Mouse (Mus musculus) mouse trophoblast stem cell (cell line): ENCODE results near the gene Adipor1.

Experiments
- in situ Hi-C, 2 experiments: fragments of 300-500 bp; cut with MseI, MboI; formaldehyde crosslinking; loops; 2 replicates in 1 of 2; 3 replicates in 1 of 2; pipeline ENCODE4 v1.15.1; 2025

Gene Adipor1

DNA sequence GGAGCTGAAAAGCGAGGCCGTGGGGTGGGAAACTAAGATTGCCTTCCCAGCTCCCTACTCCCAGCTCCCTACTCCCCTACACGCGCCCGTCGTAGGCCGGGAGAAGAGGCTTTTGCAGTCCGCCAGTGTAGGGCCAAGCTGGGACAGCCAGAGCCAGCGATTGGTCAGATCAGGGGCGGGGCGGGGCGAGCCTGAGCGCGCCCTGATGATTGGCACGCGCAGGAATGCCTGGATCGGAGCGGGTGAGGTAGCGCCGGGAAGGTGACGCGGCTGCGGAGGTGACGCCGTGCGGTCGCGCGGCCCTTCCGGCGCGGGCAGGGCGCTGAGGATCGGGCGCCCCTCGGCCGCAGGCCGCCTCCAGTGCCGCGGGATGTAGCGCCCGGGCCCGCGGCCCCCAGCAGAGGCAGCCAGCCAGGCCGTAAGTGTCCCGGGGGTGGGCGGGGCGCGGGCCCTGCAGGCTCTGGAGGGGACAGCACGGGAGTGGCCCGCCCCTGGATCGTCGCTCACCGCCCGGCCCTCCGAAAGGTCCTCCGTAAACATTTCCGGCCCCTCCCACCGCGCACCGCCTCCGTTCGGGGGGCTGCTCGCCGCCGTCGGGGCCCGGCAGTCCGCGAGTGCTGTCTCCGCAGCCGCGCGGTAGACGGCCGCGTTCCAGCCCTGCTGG lies at the start of gene Adipor1:
TSS of gene Adipor1 (plus strand) at position 211 of the 664 bp plus-strand sequence.
- in situ Hi-C loops, result no loop called here

DNA sequence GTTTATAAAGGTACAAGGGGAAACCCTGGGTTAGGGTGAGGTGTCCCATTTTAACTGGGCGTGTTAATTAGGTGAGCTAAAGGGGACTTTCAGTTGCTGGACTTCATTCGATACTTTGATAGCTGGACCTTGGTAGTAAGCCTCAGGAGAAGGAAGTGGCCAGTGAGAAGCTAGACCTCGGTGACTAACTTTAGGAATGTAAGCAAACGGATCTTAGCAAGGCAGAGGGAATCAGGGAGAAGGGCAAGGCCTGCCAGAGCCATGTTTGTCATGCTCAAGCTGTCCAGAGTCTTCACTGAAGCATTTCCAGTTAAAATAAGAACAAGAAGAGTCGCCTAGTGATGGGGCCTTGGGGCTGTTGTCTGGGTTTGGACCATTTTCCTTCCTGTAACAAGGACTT lies 49.7 kb upstream of the Adipor1 start:
- in situ Hi-C loops, result no loop called here

DNA sequence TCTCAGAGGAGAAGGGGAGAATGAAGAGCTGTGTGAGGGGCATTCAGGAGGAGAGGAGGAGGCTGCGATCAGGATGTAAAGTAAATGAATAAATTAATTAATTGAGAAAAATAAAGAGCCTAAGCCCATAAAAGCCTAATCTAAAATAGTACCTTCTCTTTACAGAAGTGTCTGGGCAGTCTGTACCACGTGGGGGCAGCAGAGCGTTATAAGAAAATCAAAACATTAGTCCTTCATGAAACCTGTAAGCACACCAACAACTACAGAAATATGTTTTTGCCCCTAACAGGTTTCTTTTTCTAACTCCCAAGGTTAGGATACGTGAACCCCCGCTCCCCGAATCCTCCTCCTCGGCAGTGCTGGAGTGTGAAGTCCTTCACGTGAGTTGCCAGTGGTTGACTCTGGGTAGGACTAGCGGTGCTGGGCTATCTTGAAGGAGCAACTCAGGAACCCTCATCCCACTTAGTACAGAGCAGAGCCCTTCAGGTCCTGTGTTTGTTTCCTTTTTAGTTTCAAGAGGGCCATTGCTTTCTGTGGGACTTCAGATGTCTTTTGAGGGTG lies 46.3 kb upstream of the Adipor1 start:
- in situ Hi-C loops, result no loop called here

DNA sequence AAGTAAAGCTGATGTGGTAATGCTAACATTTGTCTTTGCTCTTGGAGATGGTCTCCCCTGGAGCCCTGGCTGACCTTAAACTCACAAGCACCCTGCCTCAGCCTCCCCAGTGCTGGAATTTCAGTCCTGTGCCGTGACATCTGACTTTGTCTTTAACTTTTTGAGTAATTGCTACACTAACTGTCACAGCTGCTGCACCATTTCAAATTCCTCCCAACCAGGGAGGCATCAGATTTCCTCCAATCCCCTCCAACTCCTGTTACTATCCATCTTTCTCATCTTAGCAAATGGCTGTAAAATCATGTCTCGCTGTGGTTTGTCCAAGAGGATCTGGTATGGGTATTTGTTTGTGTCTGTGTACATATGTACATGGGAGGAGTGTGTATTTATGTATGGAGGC lies 41.1 kb upstream of the Adipor1 start:
- in situ Hi-C loops, result loop anchor here in 1 of 2 experiments (10.0 kb wide), 1 partner anchor 61 kb away; no protein-coding TSS in a partner anchor

DNA sequence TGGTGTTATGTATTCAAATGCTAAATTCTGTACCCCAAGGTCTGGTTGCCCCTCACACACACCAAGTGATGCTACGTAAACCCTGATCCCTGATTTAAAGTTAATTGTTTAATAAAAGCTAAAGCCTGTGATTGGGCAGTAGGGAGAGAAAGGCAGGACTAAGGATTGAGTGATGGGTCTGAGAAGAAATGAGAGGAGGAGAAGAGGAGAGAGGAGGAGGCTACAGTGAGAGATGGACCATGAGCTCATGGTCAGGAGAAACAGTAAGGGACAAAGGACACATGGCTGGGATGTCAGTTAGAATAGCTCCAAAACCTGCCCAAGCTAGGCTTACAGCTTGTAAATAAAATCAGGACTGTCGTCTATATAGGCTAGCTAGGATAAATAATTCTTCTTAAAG lies 34.1 kb upstream of the Adipor1 start:
- in situ Hi-C loops, result no loop called here

DNA sequence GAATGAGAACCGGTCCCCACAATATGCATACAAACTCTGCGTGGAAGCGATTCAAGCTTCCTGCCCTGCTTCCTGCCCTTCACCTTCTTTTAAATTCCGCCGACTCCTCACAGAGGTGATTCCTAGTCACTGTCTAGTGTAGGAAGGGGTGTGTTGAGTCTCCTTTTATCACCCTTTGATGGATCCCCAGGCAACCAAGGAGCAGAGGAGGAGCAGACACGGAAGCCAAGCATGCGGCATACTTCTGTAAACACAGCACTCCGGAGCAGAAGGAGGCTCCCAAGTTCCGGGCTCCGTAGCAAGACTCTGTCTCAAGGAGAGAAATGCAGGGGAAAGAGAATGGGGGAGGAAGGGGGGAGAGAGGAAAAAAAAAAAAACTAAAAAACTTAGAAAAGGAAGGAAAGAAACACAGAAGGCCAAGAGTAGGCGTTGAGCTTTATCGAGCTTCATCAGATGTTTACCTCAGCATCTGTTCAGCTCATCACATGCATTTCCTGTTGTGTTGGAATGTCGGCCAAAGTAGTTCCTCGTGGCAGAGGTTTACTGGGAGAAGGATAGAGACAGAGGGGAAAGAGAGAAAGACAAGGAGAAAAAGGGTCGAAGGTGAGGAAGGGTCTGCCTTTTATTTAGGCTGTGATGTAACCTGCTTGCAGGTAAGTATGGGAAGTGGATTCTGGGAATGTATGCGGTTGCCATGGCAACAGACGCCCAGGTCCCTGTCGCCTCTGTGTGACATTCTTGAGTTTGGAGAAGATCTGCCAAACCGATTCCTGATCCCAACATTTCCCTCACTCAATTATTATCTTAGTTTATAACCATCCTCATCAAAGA lies 33.2 kb upstream of the Adipor1 start:
- in situ Hi-C loops, result no loop called here

DNA sequence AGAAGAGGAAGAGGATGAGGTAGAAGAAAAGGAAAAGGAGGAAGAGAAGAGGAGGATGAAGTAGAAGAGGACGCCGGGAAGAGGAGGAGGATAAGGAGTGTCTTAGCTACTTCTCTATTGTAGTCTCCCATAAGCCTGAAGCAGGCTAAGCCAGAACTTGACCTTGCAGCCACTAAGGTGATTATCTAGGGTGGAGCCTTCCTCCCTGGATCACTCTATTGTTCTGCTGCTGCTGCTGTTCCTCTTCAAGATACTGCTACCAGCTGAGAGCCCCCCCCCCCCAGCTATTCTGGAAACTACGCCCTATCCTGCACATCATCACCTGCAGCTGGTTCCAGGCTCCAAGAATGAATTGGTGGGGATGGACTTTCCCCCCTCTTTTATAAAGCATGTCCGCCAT lies 30.6 kb upstream of the Adipor1 start:
- in situ Hi-C loops, result no loop called here

DNA sequence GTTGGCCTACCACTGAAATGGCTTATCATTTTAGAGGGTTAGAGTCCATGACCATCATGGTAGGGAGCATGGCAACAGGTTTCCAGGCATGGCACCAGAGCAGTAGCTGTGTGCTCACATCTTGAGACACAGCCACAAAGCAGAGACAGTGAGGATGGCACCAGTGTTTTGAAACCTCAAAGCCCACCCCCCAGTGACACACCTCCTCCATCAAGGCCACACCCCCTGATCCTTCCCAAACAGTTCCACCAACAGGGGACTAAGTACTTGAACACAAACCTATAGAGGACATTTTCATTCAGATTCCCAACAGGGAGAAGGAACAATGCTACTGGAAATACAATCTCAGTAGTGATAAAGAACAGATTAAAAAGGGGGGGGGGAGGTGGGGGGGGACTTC lies 30.0 kb upstream of the Adipor1 start:
- in situ Hi-C loops, result no loop called here

DNA sequence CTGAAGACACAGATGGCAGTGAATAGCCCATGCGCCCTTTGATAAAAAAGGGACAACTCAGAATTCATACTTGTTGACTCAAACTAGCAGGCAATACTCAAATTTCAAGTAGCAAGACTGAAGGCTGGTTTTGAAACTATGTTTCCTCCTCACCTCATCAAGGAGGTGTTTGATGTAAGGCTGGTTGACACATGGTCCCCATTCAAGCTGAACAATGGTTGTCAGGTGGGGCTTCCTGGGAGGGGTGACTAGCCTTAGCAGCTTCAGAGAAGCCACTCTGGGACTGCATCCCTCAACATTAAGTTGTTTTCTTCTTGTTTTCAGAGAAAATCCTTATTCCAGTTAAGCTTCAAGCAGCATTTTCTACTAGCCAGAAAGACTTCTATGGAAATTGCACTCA lies 29.5 kb upstream of the Adipor1 start, which contains the start of gene 4933406M09Rik:
TSS of gene 4933406M09Rik (plus strand) at position 275 of the 400 bp plus-strand sequence.
- in situ Hi-C loops, result no loop called here

DNA sequence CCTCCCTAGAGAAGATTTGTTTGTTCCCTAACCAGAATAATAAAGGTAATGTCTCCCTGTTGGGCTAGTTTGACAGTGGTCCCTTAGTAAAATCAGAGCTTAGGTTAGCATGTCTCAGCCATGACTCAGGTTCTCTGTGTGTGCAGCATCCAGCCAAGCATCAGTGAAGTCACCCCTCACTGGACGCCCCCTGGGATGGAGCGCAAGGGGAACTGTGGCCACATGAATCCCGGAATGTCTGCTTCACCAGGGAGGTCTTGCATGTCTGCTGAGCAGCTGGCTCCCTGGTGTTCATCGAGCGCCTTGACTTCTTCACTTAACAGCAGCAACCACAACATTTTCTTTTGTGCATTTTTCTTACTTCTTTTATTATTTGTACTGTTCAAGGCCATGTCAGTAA lies 21.4 kb upstream of the Adipor1 start:
- in situ Hi-C loops, result no loop called here

DNA sequence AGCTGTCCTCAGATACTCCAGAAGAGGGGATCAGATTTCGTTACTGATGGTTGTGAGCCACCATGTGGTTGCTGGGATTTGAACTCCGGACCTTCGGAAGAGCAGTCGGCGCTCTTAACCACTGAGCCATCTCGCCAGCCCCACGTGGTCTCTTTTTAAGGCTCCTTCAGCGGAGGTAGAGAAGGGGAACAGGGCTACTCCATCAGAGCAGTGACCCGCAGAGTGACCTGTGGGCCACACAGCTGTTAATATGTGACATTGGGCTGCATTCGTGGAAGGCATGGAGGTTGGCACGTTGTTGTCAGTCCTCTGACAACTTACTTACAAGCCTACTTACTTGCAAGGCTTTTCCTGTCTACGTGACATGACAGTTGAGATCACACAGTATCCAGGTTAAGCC lies 17.0 kb upstream of the Adipor1 start:
- in situ Hi-C loops, result no loop called here

DNA sequence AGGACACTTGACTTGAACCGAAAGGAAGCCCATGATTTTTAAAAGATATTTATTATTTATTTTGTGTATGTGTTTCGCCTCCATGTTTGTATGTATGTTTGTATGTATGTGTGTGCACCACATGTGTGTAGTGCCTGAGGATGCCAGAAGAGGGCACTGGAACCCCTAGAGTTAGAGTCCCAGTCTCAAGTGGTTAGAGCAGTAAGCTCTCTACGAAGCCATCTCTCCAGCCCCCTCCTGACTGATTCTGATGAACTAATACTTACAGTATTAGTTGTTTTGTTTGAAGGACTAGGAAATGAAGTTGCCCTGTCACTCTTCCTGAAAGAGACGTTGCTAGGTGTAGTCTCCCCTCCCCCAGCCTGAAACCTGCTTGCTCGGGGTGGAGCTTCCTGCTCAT lies 15.4 kb upstream of the Adipor1 start:
- in situ Hi-C loops, result no loop called here

DNA sequence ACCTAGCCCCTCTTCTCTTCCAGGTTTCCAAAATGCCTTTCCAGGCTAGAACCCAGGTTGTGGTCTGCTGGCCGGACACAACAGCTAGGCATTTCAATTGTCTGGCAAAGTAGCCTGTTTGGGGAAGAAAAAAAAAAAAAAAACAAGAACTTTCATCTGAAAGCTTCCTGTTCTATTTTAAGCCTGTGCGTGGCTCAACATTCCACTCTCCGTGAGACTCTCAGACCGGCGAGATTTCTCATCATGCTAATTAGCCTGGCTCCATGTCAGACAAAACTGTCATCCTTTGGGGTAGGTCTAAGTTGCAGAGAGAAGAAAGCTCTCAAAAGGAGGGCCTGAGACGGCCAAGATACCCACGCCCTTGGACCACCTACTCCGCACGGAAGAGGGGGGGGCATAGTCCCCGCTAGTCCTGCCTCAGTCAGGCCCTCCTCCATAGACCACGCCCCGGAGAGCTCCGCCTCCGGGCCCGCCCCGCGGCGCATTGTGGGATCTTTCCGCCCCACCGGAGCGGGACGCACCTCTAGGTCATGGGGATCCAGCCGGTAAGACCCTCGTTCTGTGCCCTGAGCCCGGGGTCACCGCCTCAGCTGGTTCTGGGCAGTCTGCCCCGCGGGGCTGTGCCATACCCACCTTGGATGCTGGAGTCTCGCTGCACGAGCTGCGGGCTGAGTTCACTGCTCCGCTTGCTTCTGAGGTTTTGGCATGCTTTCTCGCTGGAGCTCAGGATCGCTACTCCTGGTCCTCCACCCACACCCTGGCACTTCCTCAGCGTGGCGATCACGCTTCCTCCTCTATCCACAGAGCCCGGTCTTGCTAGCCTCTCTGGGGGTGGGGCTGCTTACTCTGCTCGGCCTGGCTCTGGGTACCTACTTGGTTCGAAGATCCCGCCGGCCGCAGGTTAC lies 9.4 kb upstream of the Adipor1 start, which contains the start of gene Cyb5r1:
TSS of gene Cyb5r1 (plus strand) at position 51 of the 905 bp plus-strand sequence.
- in situ Hi-C loops, result no loop called here

DNA sequence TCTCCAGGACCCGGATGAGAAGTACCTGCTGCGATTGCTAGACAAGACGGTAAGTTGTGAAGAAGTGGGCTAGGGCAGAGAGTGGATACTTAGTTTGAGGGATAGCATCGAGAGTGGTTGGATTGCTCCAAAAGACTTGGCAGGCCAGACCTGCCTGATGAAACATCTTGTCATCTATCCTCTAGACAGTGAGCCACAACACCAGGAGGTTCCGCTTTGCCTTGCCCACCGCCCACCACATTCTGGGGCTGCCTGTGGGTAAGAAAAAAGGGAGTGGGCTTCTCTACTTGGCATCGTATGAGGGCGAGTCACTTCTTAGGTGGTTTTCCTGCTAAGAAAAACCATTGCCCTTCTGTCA lies 8.8 kb upstream of the Adipor1 start:
- in situ Hi-C loops, result no loop called here

DNA sequence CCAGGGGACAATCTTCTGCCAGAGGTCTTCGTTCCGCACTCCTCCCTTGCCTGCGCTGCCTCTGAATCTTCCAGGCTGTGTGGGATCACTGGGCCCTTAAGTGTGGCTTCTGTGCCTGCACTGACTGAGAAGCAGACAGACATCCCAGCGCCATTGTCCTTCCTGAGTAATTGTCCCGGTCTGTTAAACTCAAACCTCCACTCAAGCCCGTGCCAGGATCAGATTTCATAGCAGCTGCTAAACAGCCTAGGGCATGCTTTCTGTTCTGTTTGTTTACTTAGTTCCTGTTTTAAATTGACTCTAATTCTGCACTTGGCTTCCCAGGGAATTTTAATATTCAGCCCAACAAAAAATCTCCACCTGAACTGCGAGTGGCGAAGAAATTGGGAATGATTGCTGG lies 7.1 kb upstream of the Adipor1 start:
- in situ Hi-C loops, result no loop called here

DNA sequence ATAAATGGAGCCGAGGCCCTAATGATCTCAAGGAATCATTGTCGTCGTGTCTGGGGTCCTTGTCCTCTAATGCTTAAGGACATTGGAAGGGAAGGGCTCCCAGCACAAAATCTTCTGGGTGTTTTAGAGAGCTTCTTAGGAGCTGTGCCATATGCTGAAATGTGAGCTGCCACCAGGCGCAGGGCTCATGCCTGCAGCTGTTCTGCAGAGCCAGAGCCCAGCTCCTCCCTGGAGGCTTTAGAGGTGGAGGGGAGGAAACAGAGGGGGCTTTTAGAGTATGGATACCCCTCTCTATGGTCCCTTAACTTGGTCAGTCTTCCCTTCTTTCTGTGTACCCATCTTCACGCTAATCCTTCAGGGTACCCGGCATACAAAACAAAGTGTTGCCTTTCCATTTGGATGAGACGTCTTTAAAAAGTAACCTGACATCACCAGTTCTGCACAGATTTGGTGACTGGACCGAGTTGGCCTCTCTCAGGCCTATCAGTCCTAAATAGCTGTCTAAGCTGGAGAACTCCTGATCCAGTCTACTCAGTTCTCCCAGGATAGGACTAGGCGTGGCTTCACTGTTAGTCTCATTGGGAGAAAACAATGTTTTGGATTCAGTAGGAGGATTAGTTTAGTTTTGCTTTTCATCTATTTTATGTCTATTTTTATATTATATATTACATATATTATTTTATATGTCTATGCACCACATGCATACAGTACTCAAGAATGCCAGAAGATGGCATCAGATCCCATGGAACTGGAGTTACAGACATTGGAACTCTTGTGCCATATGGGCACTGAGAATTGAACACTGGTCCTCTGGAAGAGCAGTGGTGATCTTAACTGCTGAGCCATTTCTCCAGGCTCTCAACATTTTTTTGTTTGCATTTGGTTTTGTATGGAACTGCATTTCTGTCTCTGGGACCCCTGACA lies 3.2 kb upstream of the Adipor1 start:
- in situ Hi-C loops, result no loop called here

DNA sequence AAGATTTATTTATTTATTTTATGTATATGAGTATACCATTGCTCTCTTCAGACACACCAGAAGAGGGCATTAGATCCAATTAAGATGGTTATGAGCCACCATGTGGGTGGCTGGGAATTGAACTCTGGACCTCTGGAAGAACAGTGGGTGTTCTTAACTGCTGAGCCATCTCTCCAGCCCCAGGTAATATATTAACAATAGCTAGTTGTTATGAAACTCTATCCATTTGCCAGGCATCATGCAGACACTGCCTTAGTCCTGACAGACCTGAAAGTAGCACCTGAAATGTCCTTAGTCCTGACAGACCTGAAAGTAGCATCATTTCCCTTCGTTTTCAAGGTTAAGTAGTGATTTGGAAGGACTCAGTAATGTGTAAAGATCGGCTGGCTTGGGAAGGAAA lies 1.1 kb upstream of the Adipor1 start:
- in situ Hi-C loops, result no loop called here

DNA sequence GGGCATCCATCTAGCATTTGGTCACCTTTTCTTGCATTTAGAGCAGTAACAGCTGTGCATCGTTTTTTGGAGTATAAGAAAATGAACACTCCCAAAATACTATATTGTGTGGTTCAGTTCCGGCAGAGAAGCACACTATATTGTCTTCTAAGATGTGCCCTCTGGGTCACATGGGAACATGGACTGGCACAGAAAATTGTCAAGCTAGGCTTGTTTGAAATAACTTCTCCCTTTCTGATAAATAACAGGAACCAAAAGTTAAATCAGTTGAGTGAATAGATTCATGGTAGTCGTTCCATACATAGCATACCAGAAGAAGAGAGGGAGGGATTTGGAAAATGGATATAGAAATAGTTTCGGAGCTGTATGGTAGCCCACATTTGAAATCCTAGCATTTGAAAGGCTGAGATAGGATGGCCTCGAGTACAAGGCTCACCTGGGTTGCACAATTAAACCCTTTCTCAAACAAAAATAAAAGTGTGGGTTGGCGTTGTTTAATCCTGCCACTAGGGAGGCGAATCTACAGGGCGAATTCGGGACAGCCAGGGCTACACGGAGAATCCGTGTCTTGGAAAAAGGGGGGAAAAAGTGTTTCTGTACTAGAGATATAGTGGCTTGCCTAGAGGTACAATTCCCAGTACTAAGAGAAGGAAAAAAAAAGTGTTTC lies 544 bp upstream of the Adipor1 start:
- in situ Hi-C loops, result no loop called here

DNA sequence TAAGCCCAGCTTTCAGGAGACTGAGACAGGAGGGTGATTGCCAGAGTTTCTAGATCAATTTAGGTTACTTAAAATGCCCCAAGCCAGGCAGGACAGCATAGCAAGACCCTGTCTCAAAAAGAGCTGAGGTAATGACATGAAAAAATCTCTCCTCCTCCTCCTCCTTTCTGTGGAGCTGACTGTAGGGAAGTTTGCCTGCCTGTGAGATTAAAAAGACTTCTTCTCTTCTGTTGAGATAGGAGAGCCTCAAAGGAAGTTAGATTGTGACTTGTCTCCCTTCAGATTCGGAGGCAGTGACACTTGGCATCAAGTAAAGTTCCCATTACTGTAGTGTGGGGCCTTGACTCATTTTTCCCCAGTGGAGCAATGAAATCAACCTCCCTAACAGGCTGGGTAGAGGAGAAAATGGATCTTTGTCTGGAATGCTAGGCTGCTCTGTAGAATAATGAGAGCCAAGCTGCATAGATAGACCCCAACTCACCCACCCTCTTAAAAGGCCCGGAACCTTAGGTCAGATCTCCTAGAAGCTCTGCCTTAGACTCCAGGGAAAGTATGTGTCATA lies 3.3 kb downstream of the Adipor1 start:
- in situ Hi-C loops, result no loop called here

DNA sequence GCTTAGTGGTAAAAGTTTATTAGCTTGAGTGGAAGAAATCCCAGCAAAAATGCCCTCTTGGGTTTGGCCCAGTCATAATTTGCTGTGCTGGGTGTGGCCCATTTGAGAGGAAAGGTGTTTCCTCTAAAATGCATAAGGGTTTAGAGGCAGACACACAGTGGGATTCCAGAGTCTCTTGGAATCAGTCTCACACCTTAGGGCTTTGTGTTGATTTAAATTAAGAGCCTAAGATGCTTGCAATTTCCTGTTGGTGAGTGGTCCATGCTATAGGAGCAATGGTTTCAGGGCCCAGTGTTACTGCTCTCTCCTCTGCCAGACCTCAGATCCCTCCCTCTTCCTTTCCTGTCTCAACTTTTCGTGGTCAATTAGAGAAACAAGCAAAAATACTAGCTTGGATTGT lies 4.0 kb downstream of the Adipor1 start:
- in situ Hi-C loops, result no loop called here
